ENCODE assay signal across 10 mouse cellular contexts in genomic region chr19:22337468-22337867, GRCm38 (mm10).
A peak's percentile ranks its signal among the peaks of the same experiment; 100 is the strongest.
DNase-seq lines count a peak whose midpoint lies in the region; ATAC-seq and TF ChIP-seq lines count a peak whose summit lies in the region.
"Had no signal": no experiment of that assay in that cellular context is flagged by ENCODE, and none has a peak within 500 bp of the region (broad histone marks: within the 10 kb centered on the region; RNA-seq: fewer than 3 reads in every experiment).

No protein-coding gene starts in this region.

- no peak overlapping the region for H3K27ac ChIP-seq in liver, embryonic 12.5 days
- no peak overlapping the region for H3K27ac ChIP-seq in hindbrain, embryonic 15.5 days (replicated peaks)
- H3K27ac ChIP-seq in liver, embryonic 14.5 days = no peak overlapping the region
- H3K27ac ChIP-seq: embryonic facial prominence, embryonic 15.5 days; macrophage had no signal

- ATAC-seq in liver, embryonic 12.5 days = no peak
- peak; percentile 73; the same call in 1 of the 2 replicates for ATAC-seq in hindbrain, embryonic 15.5 days (ENCODE audit: low FRiP score, low read depth)
- ATAC-seq in liver, embryonic 14.5 days (ENCODE audit: insufficient read depth) = no peak

- no peaks in the 10 kb centered on the region for H3K36me3 ChIP-seq in liver, embryonic 12.5 days
- H3K36me3 ChIP-seq in hindbrain, embryonic 15.5 days = no peaks in the 10 kb centered on the region
- no peaks in the 10 kb centered on the region for H3K36me3 ChIP-seq in liver, embryonic 14.5 days (replicated peaks; ENCODE audit: control insufficient read depth, insufficient read depth, low read depth)
- H3K36me3 ChIP-seq: embryonic facial prominence, embryonic 15.5 days had no signal

- TF ChIP-seq CTCF in liver, embryonic 14.5 days (IDR thresholded peaks at IDR 0.05; ENCODE audit: low read depth) = peak; percentile 56

- no peaks in the 10 kb centered on the region for H3K27me3 ChIP-seq in liver, embryonic 12.5 days (replicated peaks)
- H3K27me3 ChIP-seq in hindbrain, embryonic 15.5 days = no peaks in the 10 kb centered on the region
- no peaks in the 10 kb centered on the region for H3K27me3 ChIP-seq in liver, embryonic 14.5 days (ENCODE audit: control insufficient read depth, insufficient read depth, low read length)
- H3K27me3 ChIP-seq: embryonic facial prominence, embryonic 15.5 days had no signal

- H3K9ac ChIP-seq in liver, embryonic 12.5 days = no peak overlapping the region
- H3K9ac ChIP-seq in hindbrain, embryonic 15.5 days = no peak overlapping the region
- H3K9ac ChIP-seq in liver, embryonic 14.5 days (replicated peaks) = no peak overlapping the region
- H3K9ac ChIP-seq: embryonic facial prominence, embryonic 15.5 days had no signal

- H3K4me2 ChIP-seq in liver, embryonic 12.5 days = no peak overlapping the region
- H3K4me2 ChIP-seq in hindbrain, embryonic 15.5 days = no peak overlapping the region
- H3K4me2 ChIP-seq in liver, embryonic 14.5 days (ENCODE audit: low read depth) = no peak overlapping the region
- H3K4me2 ChIP-seq: embryonic facial prominence, embryonic 15.5 days had no signal

- peak; percentile 5 for DNase-seq in liver
- DNase-seq in adrenal gland, adult 2 months = peak; percentile 21
- DNase-seq in embryo, embryonic 11.5 days (ENCODE audit: low read depth, low spot score) = peak; percentile 56
- peak in 2 of 3 experiments; percentile 1 to 5 for DNase-seq in liver, embryonic 14.5 days (ENCODE audit: low read depth in 3 of 3, low spot score in 3 of 3)
- DNase-seq in retina, postnatal 7 days (ENCODE audit: low read depth, low spot score) = peak; percentile 53
- DNase-seq in ovary, postnatal 10 days (ENCODE audit: low spot score) = no peak

- H3K4me1 ChIP-seq in liver, embryonic 12.5 days = no peaks in the 10 kb centered on the region
- H3K4me1 ChIP-seq in hindbrain, embryonic 15.5 days (replicated peaks) = no peaks in the 10 kb centered on the region
- no peaks in the 10 kb centered on the region for H3K4me1 ChIP-seq in liver, embryonic 14.5 days (replicated peaks; ENCODE audit: control insufficient read depth in 2 of 2, insufficient read depth in 2 of 2, low read length in 1 of 2)
- H3K4me1 ChIP-seq: embryonic facial prominence, embryonic 15.5 days had no signal

- no peak for TF ChIP-seq EP300 in liver, embryonic 14.5 days (IDR thresholded peaks at IDR 0.05; ENCODE audit: low read depth)

- WGBS in liver, embryonic 12.5 days (ENCODE audit: insufficient replicate concordance) = 14% methylated on average over 5 of the region's 5 CpGs
- 12% methylated on average over 5 of the region's 5 CpGs for WGBS in hindbrain, embryonic 15.5 days
- WGBS in liver, embryonic 14.5 days (ENCODE audit: insufficient replicate concordance) = 11% methylated on average over 5 of the region's 5 CpGs

- no peak overlapping the region for H3K4me3 ChIP-seq in liver, embryonic 12.5 days
- no peak overlapping the region for H3K4me3 ChIP-seq in hindbrain, embryonic 15.5 days
- H3K4me3 ChIP-seq in liver, embryonic 14.5 days (ENCODE audit: insufficient read depth in 1 of 2, low read depth in 2 of 2, low read length in 2 of 2) = no peak overlapping the region
- H3K4me3 ChIP-seq: embryonic facial prominence, embryonic 15.5 days had no signal

- H3K9me3 ChIP-seq in liver, embryonic 12.5 days (replicated peaks) = no peaks in the 10 kb centered on the region
- H3K9me3 ChIP-seq in hindbrain, embryonic 15.5 days = no peaks in the 10 kb centered on the region
- no peaks in the 10 kb centered on the region for H3K9me3 ChIP-seq in liver, embryonic 14.5 days (ENCODE audit: control insufficient read depth, low read length)
- H3K9me3 ChIP-seq: embryonic facial prominence, embryonic 15.5 days had no signal
